ENCODE assay signal across 24 mouse cellular contexts in the genomic region with DNA sequence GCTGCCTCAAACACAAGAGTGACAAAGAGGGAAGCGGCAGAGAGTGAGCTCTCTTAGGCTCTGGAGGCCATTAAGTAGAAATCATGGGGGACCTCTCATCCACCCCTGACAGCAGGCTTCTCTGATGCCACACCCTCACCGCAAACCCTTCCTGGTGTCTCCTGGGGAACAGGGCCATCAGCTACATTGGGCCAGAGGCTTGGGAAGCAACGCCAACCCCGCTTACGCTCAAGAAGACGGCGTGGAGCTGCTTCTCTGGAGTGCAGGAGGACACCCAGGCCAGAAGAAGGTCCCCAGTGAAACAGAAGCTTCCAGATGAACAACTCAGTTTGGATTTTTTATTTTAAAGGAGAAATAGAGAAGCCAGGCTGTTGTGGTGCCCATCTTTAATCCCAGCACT. TPM values are rescaled to one million over a fixed set of nuclear protein-coding genes. Genes with fewer than 3 reads are reported as not detected.
DNase-seq lines count a peak whose midpoint lies in the region; ATAC-seq and TF ChIP-seq lines count a peak whose summit lies in the region.
"Had no signal": no experiment of that assay in that cellular context is flagged by ENCODE, and none has a peak within 500 bp of the region (broad histone marks: within the 10 kb centered on the region; RNA-seq: fewer than 3 reads in every experiment).

No protein-coding gene starts in this region.

- peaks cover 10% of the 10 kb centered on the region for H3K4me1 ChIP-seq in liver, adult 2 months (ENCODE audit: control insufficient read depth, insufficient read depth, low read length)
- no peaks in the 10 kb centered on the region for H3K4me1 ChIP-seq in liver, embryonic 11.5 days (replicated peaks; ENCODE audit: control insufficient read depth, insufficient read depth, low read length)
- no peaks in the 10 kb centered on the region for H3K4me1 ChIP-seq in intestine, embryonic 15.5 days (replicated peaks)
- 0 out of 2 replicates have a peak, but pooled peaks cover 3% of the 10 kb centered on the region for H3K4me1 ChIP-seq in intestine, postnatal 0 days (replicated peaks; ENCODE audit: control insufficient read depth, insufficient read depth, low read length)
- H3K4me1 ChIP-seq: embryonic facial prominence, embryonic 12.5 days; forebrain, embryonic 13.5 days; forebrain, embryonic 15.5 days had no signal

- peak overlapping the region; percentile 33 for H3K27ac ChIP-seq in liver, adult 2 months (replicated peaks; ENCODE audit: insufficient read depth, low read depth, low read length)
- no peak overlapping the region for H3K27ac ChIP-seq in liver, embryonic 11.5 days (ENCODE audit: low read depth, low read length)
- 0 out of 2 replicates have a peak overlapping the region, but pooled peaks have one; percentile 23 for H3K27ac ChIP-seq in intestine, embryonic 15.5 days
- H3K27ac ChIP-seq in intestine, postnatal 0 days (ENCODE audit: low read depth, low read length) = peak overlapping the region; percentile 77
- no peak overlapping the region for H3K27ac ChIP-seq in left cerebral cortex, adult 2 months
- H3K27ac ChIP-seq: embryonic facial prominence, embryonic 10.5 days; embryonic facial prominence, embryonic 12.5 days; forebrain, embryonic 13.5 days; forebrain, embryonic 15.5 days had no signal

- H3K79me2 ChIP-seq in liver, adult 2 months (ENCODE audit: control insufficient read depth, insufficient read depth, low read length) = no peaks in the 10 kb centered on the region

- TF ChIP-seq POLR2A in liver, adult 2 months (IDR thresholded peaks at IDR 0.05; ENCODE audit: extremely low read depth, insufficient read depth, low read length) = no peak

- intact Hi-C loops in left cerebral cortex, adult 2 months (cut with DNase I) = no loop called here

- no peaks in the 10 kb centered on the region for H3K36me3 ChIP-seq in liver, adult 2 months (ENCODE audit: control insufficient read depth, insufficient read depth, low read length)
- no peaks in the 10 kb centered on the region for H3K36me3 ChIP-seq in liver, embryonic 11.5 days (ENCODE audit: control insufficient read depth, insufficient read depth, low read length)
- H3K36me3 ChIP-seq in intestine, embryonic 15.5 days = no peaks in the 10 kb centered on the region
- no peaks in the 10 kb centered on the region for H3K36me3 ChIP-seq in intestine, postnatal 0 days (ENCODE audit: control insufficient read depth, insufficient read depth)
- H3K36me3 ChIP-seq: embryonic facial prominence, embryonic 10.5 days; embryonic facial prominence, embryonic 12.5 days; forebrain, embryonic 15.5 days had no signal

- H3K4me2 ChIP-seq in liver, embryonic 11.5 days = no peak overlapping the region
- no peak overlapping the region for H3K4me2 ChIP-seq in intestine, embryonic 15.5 days (replicated peaks)
- no peak overlapping the region for H3K4me2 ChIP-seq in intestine, postnatal 0 days (replicated peaks; ENCODE audit: low read depth)
- H3K4me2 ChIP-seq: embryonic facial prominence, embryonic 12.5 days; forebrain, embryonic 13.5 days; forebrain, embryonic 15.5 days had no signal

- no peak overlapping the region for H3K4me3 ChIP-seq in liver, adult 2 months (ENCODE audit: insufficient read depth, low read depth, low read length)
- H3K4me3 ChIP-seq in liver, embryonic 11.5 days (ENCODE audit: low read depth, low read length) = no peak overlapping the region
- no peak overlapping the region for H3K4me3 ChIP-seq in intestine, embryonic 15.5 days (replicated peaks)
- H3K4me3 ChIP-seq in intestine, postnatal 0 days (ENCODE audit: low read depth, low read length) = no peak overlapping the region
- no peak overlapping the region for H3K4me3 ChIP-seq in left cerebral cortex, adult 2 months
- H3K4me3 ChIP-seq: embryonic facial prominence, embryonic 10.5 days; embryonic facial prominence, embryonic 12.5 days; forebrain, embryonic 13.5 days; forebrain, embryonic 15.5 days had no signal

- no peak for TF ChIP-seq CTCF in liver, adult 2 months (IDR thresholded peaks at IDR 0.05; ENCODE audit: low read depth, low read length)
- no peak for TF ChIP-seq CTCF in intestine, postnatal 0 days (IDR thresholded peaks at IDR 0.05; ENCODE audit: low read depth)
- no peak for TF ChIP-seq CTCF in left cerebral cortex, adult 2 months (IDR thresholded peaks at IDR 0.05)

- DNase-seq in liver, adult 2 months (ENCODE audit: extremely low read depth, low read depth, low spot score) = no peak
- DNase-seq in liver, embryonic 11.5 days (ENCODE audit: low spot score) = no peak
- DNase-seq in left cerebral cortex, adult 2 months (ENCODE audit: extremely low spot score in 1 of 2, low spot score in 2 of 2) = no peak
- DNase-seq in right cerebral cortex, postnatal 4 days = no peak
- DNase-seq: adrenal gland, adult 2 months; adrenal gland, postnatal 10 days; adrenal gland, postnatal 25 days; cerebellum, adult 11-12 months; cerebellum, adult 2 months; cerebellum, adult 9-10 months; cerebellum, postnatal 10 days; cerebellum, postnatal 25 days had no signal

- H3K9me3 ChIP-seq in liver, embryonic 11.5 days (ENCODE audit: control insufficient read depth, low read length) = no peaks in the 10 kb centered on the region
- no peaks in the 10 kb centered on the region for H3K9me3 ChIP-seq in intestine, embryonic 15.5 days
- H3K9me3 ChIP-seq in intestine, postnatal 0 days (ENCODE audit: control insufficient read depth) = no peaks in the 10 kb centered on the region
- H3K9me3 ChIP-seq: embryonic facial prominence, embryonic 10.5 days; forebrain, embryonic 13.5 days; forebrain, embryonic 15.5 days had no signal

- no peak overlapping the region for H3K9ac ChIP-seq in liver, adult 2 months (ENCODE audit: low read depth, low read length)
- no peak overlapping the region for H3K9ac ChIP-seq in liver, embryonic 11.5 days (ENCODE audit: low read depth, low read length)
- no peak overlapping the region for H3K9ac ChIP-seq in intestine, embryonic 15.5 days
- no peak overlapping the region for H3K9ac ChIP-seq in intestine, postnatal 0 days (ENCODE audit: low read depth, low read length)
- H3K9ac ChIP-seq: embryonic facial prominence, embryonic 12.5 days; forebrain, embryonic 13.5 days; forebrain, embryonic 15.5 days had no signal

- H3K27me3 ChIP-seq in liver, adult 2 months (ENCODE audit: control insufficient read depth, insufficient read depth, low read length) = no peaks in the 10 kb centered on the region
- H3K27me3 ChIP-seq in liver, embryonic 11.5 days (replicated peaks; ENCODE audit: control insufficient read depth, insufficient read depth, low read length) = peaks cover 7% of the 10 kb centered on the region; the same call in 1 of the 2 replicates
- no peaks in the 10 kb centered on the region for H3K27me3 ChIP-seq in intestine, embryonic 15.5 days (replicated peaks)
- no peaks in the 10 kb centered on the region for H3K27me3 ChIP-seq in intestine, postnatal 0 days (replicated peaks; ENCODE audit: control insufficient read depth, insufficient read depth, low read length)

- no peak for ATAC-seq in liver, embryonic 11.5 days (replicated peaks; ENCODE audit: low FRiP score)
- no peak for ATAC-seq in intestine, embryonic 15.5 days
- ATAC-seq in intestine, postnatal 0 days = no peak
- ATAC-seq: forebrain, embryonic 13.5 days; forebrain, embryonic 15.5 days had no signal

- 96% methylated on average over 7 of the region's 7 CpGs for WGBS in liver, adult 2 months
- 86% methylated on average over 7 of the region's 7 CpGs for WGBS in liver, embryonic 11.5 days
- 91% methylated on average over 7 of the region's 7 CpGs for WGBS in intestine, embryonic 15.5 days
- 93% methylated on average over 7 of the region's 7 CpGs for WGBS in intestine, postnatal 0 days

RNA-seq across cellular contexts. Expression of a gene that starts 9.8 kb away (rescaled TPM):
- 0.27 and 0.46 TPM in 2 replicates for total RNA-seq in liver, adult 2 months (2014; rRNA removed)
- 0.10 and 0.20 TPM in 2 replicates for polyA plus RNA-seq in liver, adult 2 months (2012; rRNA removed)
- 0.07 TPM in 1 of 2 replicates, not detected in the other for polyA plus RNA-seq in liver, embryonic 11.5 days (2014; fragmentation: Nextera tagmentation; extraction: Ambion mirVana)
- polyA plus RNA-seq in intestine, embryonic 15.5 days (2015; fragmentation: Nextera tagmentation; extraction: Ambion mirVana) = 0.23 and 0.36 TPM in 2 replicates
- polyA plus RNA-seq in intestine, postnatal 0 days (2015; fragmentation: Nextera tagmentation; extraction: Ambion mirVana) = 0.82 and 1.0 TPM in 2 replicates
- total RNA-seq in left cerebral cortex, adult 2 months (2021) = under 1 TPM in 1 of 2 experiments, not detected in 1; 0.14 TPM
- total RNA-seq: adrenal gland, postnatal 4 days; MEL had no signal
- polyA plus RNA-seq: adrenal gland, adult 2 months; brain, embryonic 14.5 days; C2C12; cerebellum, adult 2 months; cortical plate, adult 2 months; forebrain, embryonic 11.5 days had no signal

RNA-seq across cellular contexts. Expression of a gene that starts 43.3 kb away (rescaled TPM):
- total RNA-seq in liver, adult 2 months (2014; rRNA removed) = 2,468 and 2,488 TPM in 2 replicates
- polyA plus RNA-seq in liver, adult 2 months (2012; rRNA removed) = 240 and 585 TPM in 2 replicates
- polyA plus RNA-seq in liver, embryonic 11.5 days (2014; fragmentation: Nextera tagmentation; extraction: Ambion mirVana) = 0.17 and 0.23 TPM in 2 replicates
- 7.0 and 8.4 TPM in 2 replicates for polyA plus RNA-seq in intestine, embryonic 15.5 days (2015; fragmentation: Nextera tagmentation; extraction: Ambion mirVana)
- polyA plus RNA-seq in intestine, postnatal 0 days (2015; fragmentation: Nextera tagmentation; extraction: Ambion mirVana) = 249 and 336 TPM in 2 replicates
- under 1 TPM in 1 of 2 experiments, not detected in 1; 0.11 TPM for total RNA-seq in left cerebral cortex, adult 2 months (2021)
- total RNA-seq: MEL had no signal
- polyA plus RNA-seq: brain, embryonic 14.5 days; C2C12; cerebellum, adult 2 months; embryonic facial prominence, embryonic 10.5 days; embryonic facial prominence, embryonic 12.5 days; forebrain, embryonic 11.5 days; forebrain, embryonic 13.5 days; forebrain, embryonic 15.5 days had no signal

Comparison
In these comparisons a context has a peak if more than half of its experiments do, and no peak if none do; other contexts are left out.
1. H3K27ac ChIP-seq: peak in liver, adult 2 months (single experiment), intestine, embryonic 15.5 days (single experiment) and intestine, postnatal 0 days (single experiment); none in liver, embryonic 11.5 days (single experiment) and left cerebral cortex, adult 2 months (single experiment).
2. RNA of a gene that starts 43.3 kb away (polyA plus RNA-seq): 249 to 336 TPM in intestine, postnatal 0 days and 240 to 585 TPM in liver, adult 2 months; 7.0 to 8.4 TPM in intestine, embryonic 15.5 days and 0.17 to 0.23 TPM in liver, embryonic 11.5 days; every median in the first group is over 10 times any median in the second.